Mouse (Mus musculus) midbrain, embryonic 12.5 days (tissue): ENCODE results near the gene Smim8. TPM values are rescaled to one million over a fixed set of nuclear protein-coding genes. Genes with fewer than 3 reads are reported as not detected.
"Not testable (repeated sequence)": the region's sequence is repeated elsewhere in the genome, so short reads cannot be mapped to it uniquely, and the experiment has no call there.

Source experiments
- ATAC-seq: fragments of 200-750 bp; cut with Nextera tagmentation; 2 replicates; pipeline ENCODE4 v1.8.0; 2017; ENCODE audit warnings: low read depth, moderate TSS enrichment, moderate library complexity; ENCODE audit not compliant: low FRiP score
- H3K27ac ChIP-seq: fragments of 300-500 bp; sonication (generic); replicated peaks from 2 replicates; pipeline ENCODE4 v1.5.1; 2016; ENCODE audit warnings: mild to moderate bottlenecking
- H3K27me3 ChIP-seq: fragments of 300-500 bp; sonication (generic); 2 replicates; pipeline ENCODE4 v1.6.1; 2016; ENCODE audit warnings: mild to moderate bottlenecking
- H3K36me3 ChIP-seq: fragments of 300-500 bp; sonication (generic); 2 replicates; pipeline ENCODE4 v1.6.1; 2016
- H3K4me1 ChIP-seq: fragments of 300-500 bp; sonication (generic); 2 replicates; pipeline ENCODE4 v1.6.1; 2016
- H3K4me2 ChIP-seq: fragments of 300-500 bp; sonication (generic); replicated peaks from 2 replicates; pipeline ENCODE4 v1.6.1; 2016; ENCODE audit warnings: mild to moderate bottlenecking, moderate library complexity
- H3K4me3 ChIP-seq: fragments of 300-500 bp; sonication (generic); 2 replicates; pipeline ENCODE4 v1.5.1; 2016; ENCODE audit warnings: mild to moderate bottlenecking
- H3K9ac ChIP-seq: fragments of 300-500 bp; sonication (generic); replicated peaks from 2 replicates; pipeline ENCODE4 v1.6.1; 2016; ENCODE audit warnings: mild to moderate bottlenecking, moderate library complexity
- H3K9me3 ChIP-seq: fragments of 300-500 bp; sonication (generic); 2 replicates; pipeline ENCODE4 v1.6.1; 2016; ENCODE audit warnings: mild to moderate bottlenecking
- WGBS: fragments of 180-500 bp; shearing (Covaris S2); methylation state at CpG from one replicate; pipeline ENCODE4 v1.1.7; 2016; 5-methylcytosine and 5-hydroxymethylcytosine counted together
- polyA plus RNA-seq: library from polyadenylated mRNA; unstranded; fragments of >200 nt; fragmentation: Nextera tagmentation; extraction: Ambion mirVana; gene quantifications from 2 replicates; pipeline ENCODE4 v1.2.1, GENCODE M21; 2016

The Smim8 gene
- polyA plus RNA-seq, 1 experiment from 2014 or later = 43.9 TPM

GRCm38 (mm10) chr4:34771652-34772371 is 6.4 kb downstream of the Smim8 start:
- peaks cover 6% of the 10 kb centered on the region for H3K4me1 ChIP-seq
- 0 out of 2 replicates have a peak, but pooled peaks cover 4% of the 10 kb centered on the region for H3K36me3 ChIP-seq
- H3K27me3 ChIP-seq = no peaks in the 10 kb centered on the region
- peak overlapping the region; percentile 56 for H3K27ac ChIP-seq
- H3K4me2 ChIP-seq = no peak overlapping the region
- no peaks in the 10 kb centered on the region for H3K9me3 ChIP-seq
- peak; percentile 74 for ATAC-seq
- no peak overlapping the region for H3K4me3 ChIP-seq
- H3K9ac ChIP-seq = no peak overlapping the region
- 8% methylated on average over 8 of the region's 8 CpGs for WGBS

- WGBS = 85% methylated on average over 1 of the region's 1 CpGs
These were observed 22.1 kb downstream of the Smim8 start, which contains the start of gene Gm136 for GRCm38 (mm10) chr4:34756163-34756562. Gene Gm136, minus strand, starts transcription at chr4:34756263.

GRCm38 (mm10) chr4:34749236-34749635 is 29.0 kb downstream of the Smim8 start:
- 54% methylated on average over 6 of the region's 6 CpGs for WGBS
- H3K27ac ChIP-seq = no peak overlapping the region
- H3K9me3 ChIP-seq = no peaks in the 10 kb centered on the region
- no peaks in the 10 kb centered on the region for H3K4me1 ChIP-seq
- no peak overlapping the region for H3K4me2 ChIP-seq
- no peak overlapping the region for H3K9ac ChIP-seq
- H3K4me3 ChIP-seq = no peak overlapping the region
- ATAC-seq = no peak
- H3K27me3 ChIP-seq = no peaks in the 10 kb centered on the region
- no peaks in the 10 kb centered on the region for H3K36me3 ChIP-seq

More at GRCm38 (mm10) chr4:34756163-34756562, 22.1 kb downstream of the Smim8 start, which contains the start of gene Gm136:
- H3K4me2 ChIP-seq = no peak within 1 kb of the TSS
- no peaks in the 10 kb centered on the region for H3K9me3 ChIP-seq
- ATAC-seq = no peak
- H3K27ac ChIP-seq = no peak within 1 kb of the TSS
- no peak within 1 kb of the TSS for H3K4me3 ChIP-seq
- no peaks in the 10 kb centered on the region for H3K4me1 ChIP-seq
- no peak within 1 kb of the TSS for H3K9ac ChIP-seq
- 0 out of 2 replicates have a peak, but pooled peaks cover 4% of the 10 kb centered on the region for H3K27me3 ChIP-seq
- no peaks in the 10 kb centered on the region for H3K36me3 ChIP-seq

- ATAC-seq = no peak
- H3K27me3 ChIP-seq = peaks cover 5% of the 10 kb centered on the region; the same call in 1 of the 2 replicates
- 75% methylated on average over 3 of the region's 3 CpGs for WGBS
- no peaks in the 10 kb centered on the region for H3K9me3 ChIP-seq
- no peaks in the 10 kb centered on the region for H3K36me3 ChIP-seq
- H3K9ac ChIP-seq = no peak overlapping the region
- no peak overlapping the region for H3K4me2 ChIP-seq
- 0 out of 2 replicates have a peak, but pooled peaks cover 4% of the 10 kb centered on the region for H3K4me1 ChIP-seq
- no peak overlapping the region for H3K27ac ChIP-seq
- H3K4me3 ChIP-seq = no peak overlapping the region
These were observed 43.8 kb downstream of the Smim8 start for GRCm38 (mm10) chr4:34734461-34734860.

- H3K27ac ChIP-seq, H3K27me3 ChIP-seq, H3K36me3 ChIP-seq, H3K4me2 ChIP-seq, ATAC-seq, H3K9me3 ChIP-seq, H3K4me3 ChIP-seq, H3K9ac ChIP-seq, H3K4me1 ChIP-seq: not testable (repeated sequence)
- WGBS = 32% methylated on average over 2 of the region's 2 CpGs
These were observed 44.8 kb downstream of the Smim8 start for GRCm38 (mm10) chr4:34733415-34733814.

- 0 out of 2 replicates have a peak, but pooled peaks cover 4% of the 10 kb centered on the region for H3K4me1 ChIP-seq
- H3K9me3 ChIP-seq = no peaks in the 10 kb centered on the region
- peaks cover 6% of the 10 kb centered on the region for H3K27me3 ChIP-seq
- H3K4me2 ChIP-seq = peak within 1 kb of the TSS; percentile 90
- peak within 1 kb of the TSS; percentile 55 for H3K4me3 ChIP-seq
- peak within 1 kb of the TSS; percentile 53 for H3K9ac ChIP-seq
- WGBS = under 1% methylated on average over 38 of the region's 38 CpGs
- peak; percentile 98 for ATAC-seq
- no peaks in the 10 kb centered on the region for H3K36me3 ChIP-seq
- no peak within 1 kb of the TSS for H3K27ac ChIP-seq
These were observed 48.3 kb downstream of the Smim8 start, which contains the start of gene Cfap206 for GRCm38 (mm10) chr4:34729851-34730341. Gene Cfap206, minus strand, starts transcription at chr4:34730206.

GRCm38 (mm10) chr4:34725710-34726109 is 52.5 kb downstream of the Smim8 start:
- not testable (repeated sequence) for H3K27me3 ChIP-seq, H3K9me3 ChIP-seq, H3K9ac ChIP-seq, H3K27ac ChIP-seq, H3K4me2 ChIP-seq, ATAC-seq, H3K36me3 ChIP-seq, H3K4me3 ChIP-seq, H3K4me1 ChIP-seq
- 88% methylated on average over 3 of the region's 3 CpGs for WGBS

- no peaks in the 10 kb centered on the region for H3K4me1 ChIP-seq
- no peaks in the 10 kb centered on the region for H3K36me3 ChIP-seq
- no peak for ATAC-seq
- WGBS = 69% methylated on average over 4 of the region's 4 CpGs
- H3K9me3 ChIP-seq = peaks cover 8% of the 10 kb centered on the region; the same call in 1 of the 2 replicates
- H3K4me2 ChIP-seq = no peak overlapping the region
- no peak overlapping the region for H3K4me3 ChIP-seq
- H3K27ac ChIP-seq = no peak overlapping the region
- H3K9ac ChIP-seq = no peak overlapping the region
- no peaks in the 10 kb centered on the region; the same call in 1 of the 2 replicates for H3K27me3 ChIP-seq
These were observed 53.9 kb downstream of the Smim8 start for GRCm38 (mm10) chr4:34724306-34724705.

- H3K36me3 ChIP-seq = no peaks in the 10 kb centered on the region
- WGBS = 70% methylated on average over 4 of the region's 4 CpGs
- H3K27me3 ChIP-seq = no peaks in the 10 kb centered on the region; the same call in 1 of the 2 replicates
- no peaks in the 10 kb centered on the region for H3K4me1 ChIP-seq
- H3K4me3 ChIP-seq = no peak overlapping the region
- H3K9ac ChIP-seq = no peak overlapping the region
- H3K9me3 ChIP-seq = peaks cover 8% of the 10 kb centered on the region; the same call in 1 of the 2 replicates
- H3K27ac ChIP-seq = no peak overlapping the region
- no peak overlapping the region for H3K4me2 ChIP-seq
- ATAC-seq = no peak
These were observed 55.0 kb downstream of the Smim8 start for GRCm38 (mm10) chr4:34723186-34723585.

GRCm38 (mm10) chr4:34720127-34720895 is 57.9 kb downstream of the Smim8 start:
- Histone ChIP-seq H3K9ac (no peak overlapping the region), H3K36me3 (no peaks in the 10 kb centered on the region), H3K27me3 (no peaks in the 10 kb centered on the region), H3K4me1 (no peaks in the 10 kb centered on the region), H3K9me3 (peaks cover 8% of the 10 kb centered on the region; the same call in 1 of the 2 replicates), H3K4me3 (no peak overlapping the region), H3K27ac (no peak overlapping the region), H3K4me2 (no peak overlapping the region)
- no peak for ATAC-seq
- 89% methylated on average over 7 of the region's 7 CpGs for whole genome bisulfite sequencing

GRCm38 (mm10) chr4:34719421-34719820 is 58.8 kb downstream of the Smim8 start:
- Histone ChIP-seq H3K27me3 (no peaks in the 10 kb centered on the region), H3K4me1 (no peaks in the 10 kb centered on the region), H3K27ac (no peak overlapping the region), H3K4me3 (no peak overlapping the region), H3K36me3 (no peaks in the 10 kb centered on the region), H3K9ac (no peak overlapping the region), H3K4me2 (no peak overlapping the region), H3K9me3 (peaks cover 8% of the 10 kb centered on the region; the same call in 1 of the 2 replicates)
- WGBS = 96% methylated on average over 12 of the region's 12 CpGs
- ATAC-seq = no peak
